In genomic region chr2:12327691-12328354, GRCm38 (mm10) we compare ENCODE assay signal across 8 mouse cellular contexts. TPM values are rescaled to one million over a fixed set of nuclear protein-coding genes. Genes with fewer than 3 reads are reported as not detected.
DNase-seq lines count a peak whose midpoint lies in the region; ATAC-seq and TF ChIP-seq lines count a peak whose summit lies in the region.
"Had no signal": no experiment of that assay in that cellular context is flagged by ENCODE, and none has a peak within 500 bp of the region (broad histone marks: within the 10 kb centered on the region; RNA-seq: fewer than 3 reads in every experiment).

No protein-coding gene starts in this region.

- no peaks in the 10 kb centered on the region for H3K4me1 ChIP-seq in thymus, adult 2 months (replicated peaks; ENCODE audit: control insufficient read depth, insufficient read depth, low read length)
- no peaks in the 10 kb centered on the region; the same call in 1 of the 2 replicates for H3K4me1 ChIP-seq in hindbrain, embryonic 11.5 days (replicated peaks; ENCODE audit: control insufficient read depth, insufficient read depth, low read length)
- peaks cover 8% of the 10 kb centered on the region; the same call in 1 of the 2 replicates for H3K4me1 ChIP-seq in liver, postnatal 0 days (ENCODE audit: insufficient read depth)

- no peaks in the 10 kb centered on the region for H3K27me3 ChIP-seq in thymus, adult 2 months (ENCODE audit: control insufficient read depth, insufficient read depth, low read length)
- H3K27me3 ChIP-seq in hindbrain, embryonic 11.5 days (ENCODE audit: control insufficient read depth, insufficient read depth, low read length), result no peaks in the 10 kb centered on the region
- H3K27me3 ChIP-seq in liver, postnatal 0 days (ENCODE audit: insufficient read depth, low read length), result no peaks in the 10 kb centered on the region
- H3K27me3 ChIP-seq: Patski had no signal

- no peak for TF ChIP-seq EP300 in liver, postnatal 0 days (IDR thresholded peaks at IDR 0.05; ENCODE audit: low read depth)

- H3K27ac ChIP-seq in thymus, adult 2 months (ENCODE audit: control insufficient read depth, insufficient read depth, low read length), result no peak overlapping the region
- no peak overlapping the region for H3K27ac ChIP-seq in hindbrain, embryonic 11.5 days (ENCODE audit: low read depth, low read length)
- H3K27ac ChIP-seq in liver, postnatal 0 days (ENCODE audit: low read depth), result no peak overlapping the region
- no peak overlapping the region for H3K27ac ChIP-seq in left cerebral cortex, adult 2 months

- intact Hi-C loops in left cerebral cortex, adult 2 months (cut with DNase I), result no loop called here
- intact Hi-C loops in left cerebral cortex, postnatal 25 days (cut with DNase I), result no loop called here

- no peak overlapping the region for H3K4me3 ChIP-seq in thymus, adult 2 months (ENCODE audit: control insufficient read depth, insufficient read depth, low read length)
- peak overlapping the region; percentile 18; the same call in 1 of the 2 replicates for H3K4me3 ChIP-seq in hindbrain, embryonic 11.5 days (ENCODE audit: low read depth, low read length)
- H3K4me3 ChIP-seq in liver, postnatal 0 days (ENCODE audit: low read depth, low read length), result peak overlapping the region; percentile 25
- no peak overlapping the region for H3K4me3 ChIP-seq in left cerebral cortex, adult 2 months

- ATAC-seq in hindbrain, embryonic 11.5 days (ENCODE audit: low FRiP score), result peak; percentile 47
- ATAC-seq in liver, postnatal 0 days, result no peak
- ATAC-seq: Patski had no signal

- no peak for TF ChIP-seq CTCF in thymus, adult 2 months (IDR thresholded peaks at IDR 0.05; ENCODE audit: borderline replicate concordance, control insufficient read depth, extremely low read depth, insufficient read depth, low read length, poor library complexity)
- no peak for TF ChIP-seq CTCF in liver, postnatal 0 days (IDR thresholded peaks at IDR 0.05; ENCODE audit: low read depth)
- no peak for TF ChIP-seq CTCF in left cerebral cortex, adult 2 months (IDR thresholded peaks at IDR 0.05)

- 70% methylated on average over 11 of the region's 11 CpGs for WGBS in thymus, adult 2 months
- 35% methylated on average over 11 of the region's 11 CpGs for WGBS in hindbrain, embryonic 11.5 days
- 47% methylated on average over 11 of the region's 11 CpGs for WGBS in liver, postnatal 0 days (ENCODE audit: insufficient replicate concordance)

- no peaks in the 10 kb centered on the region for H3K9me3 ChIP-seq in hindbrain, embryonic 11.5 days (ENCODE audit: control insufficient read depth, low read length)
- H3K9me3 ChIP-seq in liver, postnatal 0 days (ENCODE audit: low read length), result no peaks in the 10 kb centered on the region

- H3K36me3 ChIP-seq in thymus, adult 2 months (ENCODE audit: control insufficient read depth, insufficient read depth, low read length), result no peaks in the 10 kb centered on the region
- H3K36me3 ChIP-seq in hindbrain, embryonic 11.5 days (ENCODE audit: control insufficient read depth, insufficient read depth, low read length), result no peaks in the 10 kb centered on the region
- H3K36me3 ChIP-seq in liver, postnatal 0 days (replicated peaks; ENCODE audit: insufficient read depth, low read length), result no peaks in the 10 kb centered on the region

- peak; percentile 9 for DNase-seq in thymus, postnatal 4 days
- no peak for DNase-seq in thymus, adult 2 months
- DNase-seq in hindbrain, embryonic 11.5 days (ENCODE audit: low spot score), result peak; percentile 48
- no peak for DNase-seq in liver, postnatal 0 days
- DNase-seq in left cerebral cortex, adult 2 months (ENCODE audit: extremely low spot score in 1 of 2, low spot score in 2 of 2), result no peak
- no peak for DNase-seq in left cerebral cortex, postnatal 25 days (ENCODE audit: low spot score in 2 of 2)
- no peak for DNase-seq in spleen, adult 12 weeks (ENCODE audit: low spot score)

- peak overlapping the region; percentile 37 for H3K4me2 ChIP-seq in hindbrain, embryonic 11.5 days (replicated peaks; ENCODE audit: low read depth, low read length)
- H3K4me2 ChIP-seq in liver, postnatal 0 days (ENCODE audit: low read depth, low read length), result peak overlapping the region; percentile 72

- no peak for TF ChIP-seq POLR2A in thymus, adult 2 months (IDR thresholded peaks at IDR 0.05; ENCODE audit: control insufficient read depth, extremely low read depth, insufficient read depth, low read length, poor library complexity)

- H3K9ac ChIP-seq in hindbrain, embryonic 11.5 days (ENCODE audit: low read depth, low read length), result no peak overlapping the region
- H3K9ac ChIP-seq in liver, postnatal 0 days (replicated peaks), result no peak overlapping the region

RNA-seq across cellular contexts. Expression of gene Itga8, which starts 26.1 kb away (rescaled TPM):
- 1.1 and 3.4 TPM in 2 replicates for polyA plus RNA-seq in thymus, adult 2 months (2012; rRNA removed)
- 3.1 and 3.4 TPM in 2 replicates for polyA plus RNA-seq in hindbrain, embryonic 11.5 days (2014; fragmentation: Nextera tagmentation; extraction: Ambion mirVana)
- 1.7 and 2.0 TPM in 2 replicates for polyA plus RNA-seq in liver, postnatal 0 days (2015; fragmentation: Nextera tagmentation; extraction: Ambion mirVana)
- total RNA-seq in left cerebral cortex, adult 2 months (2021), result 10 to 100 TPM in 1 of 2 experiments, 1 to 10 TPM in 1; 9.6 to 10.7 TPM
- total RNA-seq in left cerebral cortex, postnatal 25 days (2021), result 1 to 10 TPM; 9.3 to 9.8 TPM
- polyA plus RNA-seq: Patski had no signal

Comparison
In these comparisons a context has a peak if more than half of its experiments do, and no peak if none do; other contexts are left out.
1. DNase-seq: peak in thymus, postnatal 4 days (single experiment) and hindbrain, embryonic 11.5 days (single experiment); none in thymus, adult 2 months (single experiment), liver, postnatal 0 days (single experiment), left cerebral cortex, adult 2 months (0 of 2), left cerebral cortex, postnatal 25 days (0 of 2) and spleen, adult 12 weeks (single experiment).
2. H3K4me3 ChIP-seq: peak in hindbrain, embryonic 11.5 days (single experiment) and liver, postnatal 0 days (single experiment); none in thymus, adult 2 months (single experiment) and left cerebral cortex, adult 2 months (single experiment).